ENCODE assay signal across 29 mouse cellular contexts in genomic region chr15:18987671-18988070, GRCm38 (mm10).
"Had no signal": no experiment of that assay in that cellular context is flagged by ENCODE, and none has a peak within 500 bp of the region (broad histone marks: within the 10 kb centered on the region; RNA-seq: fewer than 3 reads in every experiment).

No protein-coding gene starts in this region.

- H3K4me1 ChIP-seq: embryonic facial prominence, embryonic 10.5 days; embryonic facial prominence, embryonic 12.5 days; embryonic facial prominence, embryonic 13.5 days; embryonic facial prominence, embryonic 15.5 days; forebrain, embryonic 10.5 days; forebrain, embryonic 12.5 days; forebrain, embryonic 13.5 days; heart, embryonic 10.5 days; heart, embryonic 12.5 days had no signal

- H3K27me3 ChIP-seq: embryonic facial prominence, embryonic 12.5 days; embryonic facial prominence, embryonic 13.5 days; embryonic facial prominence, embryonic 15.5 days; forebrain, embryonic 12.5 days; forebrain, embryonic 13.5 days; heart, embryonic 12.5 days had no signal

- H3K4me3 ChIP-seq: embryonic facial prominence, embryonic 10.5 days; embryonic facial prominence, embryonic 12.5 days; embryonic facial prominence, embryonic 13.5 days; embryonic facial prominence, embryonic 15.5 days; erythroblast, embryonic 14.5 days; forebrain, embryonic 10.5 days; forebrain, embryonic 12.5 days; forebrain, embryonic 13.5 days; gastrocnemius, adult 2 months; heart, adult 2 months; heart, embryonic 10.5 days; heart, embryonic 12.5 days had no signal

- H3K9ac ChIP-seq: embryonic facial prominence, embryonic 12.5 days; embryonic facial prominence, embryonic 13.5 days; embryonic facial prominence, embryonic 15.5 days; forebrain, embryonic 12.5 days; forebrain, embryonic 13.5 days; heart, embryonic 12.5 days had no signal

- DNase-seq: cerebellum, adult 2 months; cerebellum, adult 8-10 months; cerebellum, adult 9-10 months; cerebellum, adult 9-11 months; cerebellum, postnatal 10 days; cerebellum, postnatal 14 days; cerebellum, postnatal 25 days; cerebellum, postnatal 36 days; embryo, embryonic 11 days; gastrocnemius, adult 2 months; gastrocnemius, postnatal 10 days; gastrocnemius, postnatal 14 days; gastrocnemius, postnatal 25 days; gastrocnemius, postnatal 36 days; heart, adult 11 months; heart, adult 18-20 months; heart, adult 2 months had no signal

- H3K27ac ChIP-seq: embryonic facial prominence, embryonic 10.5 days; embryonic facial prominence, embryonic 12.5 days; embryonic facial prominence, embryonic 13.5 days; embryonic facial prominence, embryonic 15.5 days; forebrain, embryonic 10.5 days; forebrain, embryonic 12.5 days; forebrain, embryonic 13.5 days; gastrocnemius, adult 2 months; heart, adult 2 months; heart, embryonic 10.5 days had no signal

- H3K36me3 ChIP-seq: embryonic facial prominence, embryonic 10.5 days; embryonic facial prominence, embryonic 12.5 days; embryonic facial prominence, embryonic 13.5 days; embryonic facial prominence, embryonic 15.5 days; forebrain, embryonic 10.5 days; forebrain, embryonic 12.5 days; heart, embryonic 10.5 days; heart, embryonic 12.5 days had no signal

- ATAC-seq: forebrain, embryonic 13.5 days; forebrain, embryonic 14.5 days had no signal

- H3K4me2 ChIP-seq: embryonic facial prominence, embryonic 12.5 days; embryonic facial prominence, embryonic 13.5 days; embryonic facial prominence, embryonic 15.5 days; forebrain, embryonic 12.5 days; forebrain, embryonic 13.5 days; heart, embryonic 11.5 days; heart, embryonic 12.5 days had no signal

- H3K9me3 ChIP-seq: embryonic facial prominence, embryonic 10.5 days; embryonic facial prominence, embryonic 12.5 days; embryonic facial prominence, embryonic 13.5 days; embryonic facial prominence, embryonic 15.5 days; forebrain, embryonic 10.5 days; forebrain, embryonic 12.5 days; forebrain, embryonic 13.5 days; heart, embryonic 10.5 days; heart, embryonic 12.5 days had no signal
